ENCODE assay signal across 23 mouse cellular contexts in genomic region chr17:74331049-74331676, GRCm38 (mm10). TPM values are rescaled to one million over a fixed set of nuclear protein-coding genes. Genes with fewer than 3 reads are reported as not detected.
DNase-seq lines count a peak whose midpoint lies in the region; ATAC-seq and TF ChIP-seq lines count a peak whose summit lies in the region.
"Had no signal": no experiment of that assay in that cellular context is flagged by ENCODE, and none has a peak within 500 bp of the region (broad histone marks: within the 10 kb centered on the region; RNA-seq: fewer than 3 reads in every experiment).

No protein-coding gene starts in this region.

- H3K4me3 ChIP-seq in kidney, adult 2 months (ENCODE audit: insufficient read depth, low read depth, low read length): no peak overlapping the region
- no peak overlapping the region for H3K4me3 ChIP-seq in ES-Bruce4 (ENCODE audit: low read depth, low read length)
- no peak overlapping the region for H3K4me3 ChIP-seq in liver, embryonic 14.5 days (ENCODE audit: insufficient read depth in 1 of 2, low read depth in 2 of 2, low read length in 2 of 2)
- H3K4me3 ChIP-seq in forebrain, embryonic 10.5 days: no peak overlapping the region
- H3K4me3 ChIP-seq: embryonic facial prominence, embryonic 12.5 days; forebrain, embryonic 12.5 days; heart, adult 2 months; heart, embryonic 15.5 days; hindbrain, embryonic 13.5 days had no signal

- DNase-seq in adrenal gland, adult (ENCODE audit: inconsistent age in 2 of 2, low spot score in 1 of 2): peak; percentile 33 to 85
- no peak for DNase-seq in adrenal gland, postnatal 4 days (ENCODE audit: low spot score in 2 of 2)
- DNase-seq in kidney, adult 2 months: peak; percentile 25
- DNase-seq in kidney, adult 11 months: no peak
- no peak for DNase-seq in liver, embryonic 14.5 days (ENCODE audit: low read depth in 3 of 3, low spot score in 3 of 3)
- no peak for DNase-seq in right cerebral cortex, adult 18-20 months
- no peak for DNase-seq in forebrain, embryonic 10.5 days (ENCODE audit: extremely low spot score, low spot score)
- DNase-seq: B cell, adult 2 months; cerebellum, adult 11-12 months; cerebellum, adult 9-10 months; cerebellum, postnatal 25 days; gastrocnemius, postnatal 14 days; heart, adult 2 months; heart, postnatal 14 days had no signal

- peak; percentile 52 for ATAC-seq in liver, embryonic 14.5 days (ENCODE audit: insufficient read depth)
- ATAC-seq: CD4-positive, CD25-positive, alpha-beta regulatory T cell, adult 4 months; forebrain, embryonic 16.5 days; Patski had no signal

- no peak for TF ChIP-seq POLR2A in kidney, adult 2 months (IDR thresholded peaks at IDR 0.05; ENCODE audit: low read depth, low read length)
- no peak for TF ChIP-seq POLR2A in ES-Bruce4 (IDR thresholded peaks at IDR 0.05; ENCODE audit: insufficient read depth, low read length)

- H3K4me2 ChIP-seq in liver, embryonic 14.5 days (ENCODE audit: low read depth): no peak overlapping the region
- H3K4me2 ChIP-seq: embryonic facial prominence, embryonic 12.5 days; forebrain, embryonic 12.5 days; heart, embryonic 11.5 days; heart, embryonic 15.5 days; hindbrain, embryonic 13.5 days had no signal

- H3K4me1 ChIP-seq in kidney, adult 2 months (ENCODE audit: control insufficient read depth, insufficient read depth, low read length): no peaks in the 10 kb centered on the region
- peaks cover 1% of the 10 kb centered on the region for H3K4me1 ChIP-seq in ES-Bruce4 (ENCODE audit: control insufficient read depth, insufficient read depth, low read length)
- H3K4me1 ChIP-seq in liver, embryonic 14.5 days (replicated peaks; ENCODE audit: control insufficient read depth in 2 of 2, insufficient read depth in 2 of 2, low read length in 1 of 2): no peaks in the 10 kb centered on the region; a peak in 1 of 4 replicates
- H3K4me1 ChIP-seq in forebrain, embryonic 10.5 days: no peaks in the 10 kb centered on the region
- H3K4me1 ChIP-seq: embryonic facial prominence, embryonic 12.5 days; forebrain, embryonic 12.5 days; heart, embryonic 15.5 days; hindbrain, embryonic 13.5 days had no signal

- TF ChIP-seq EP300 in ES-Bruce4 (IDR thresholded peaks at IDR 0.05; ENCODE audit: insufficient read depth, low read depth, low read length): no peak
- no peak for TF ChIP-seq EP300 in liver, embryonic 14.5 days (IDR thresholded peaks at IDR 0.05; ENCODE audit: low read depth)

- 0 out of 2 replicates have a peak overlapping the region, but pooled peaks have one; percentile 23 for H3K9ac ChIP-seq in ES-Bruce4 (ENCODE audit: low read depth, poor library complexity, severe bottlenecking)
- H3K9ac ChIP-seq in liver, embryonic 14.5 days (replicated peaks): no peak overlapping the region
- H3K9ac ChIP-seq: embryonic facial prominence, embryonic 12.5 days; forebrain, embryonic 12.5 days; heart, embryonic 15.5 days; hindbrain, embryonic 13.5 days had no signal

- no peaks in the 10 kb centered on the region for H3K36me3 ChIP-seq in kidney, adult 2 months (ENCODE audit: control insufficient read depth, insufficient read depth, low read length)
- H3K36me3 ChIP-seq in ES-Bruce4 (ENCODE audit: control insufficient read depth, insufficient read depth, low read length, poor library complexity, severe bottlenecking): no peaks in the 10 kb centered on the region
- no peaks in the 10 kb centered on the region for H3K36me3 ChIP-seq in liver, embryonic 14.5 days (replicated peaks; ENCODE audit: control insufficient read depth, insufficient read depth, low read depth)
- no peaks in the 10 kb centered on the region for H3K36me3 ChIP-seq in forebrain, embryonic 10.5 days (replicated peaks)
- H3K36me3 ChIP-seq: embryonic facial prominence, embryonic 12.5 days; forebrain, embryonic 12.5 days; heart, embryonic 15.5 days; hindbrain, embryonic 13.5 days had no signal

- no peaks in the 10 kb centered on the region for H3K9me3 ChIP-seq in ES-Bruce4 (replicated peaks; ENCODE audit: control insufficient read depth, insufficient read depth, low read length, poor library complexity, severe bottlenecking)
- H3K9me3 ChIP-seq in liver, embryonic 14.5 days (ENCODE audit: control insufficient read depth, low read length): no peaks in the 10 kb centered on the region
- no peaks in the 10 kb centered on the region for H3K9me3 ChIP-seq in forebrain, embryonic 10.5 days
- H3K9me3 ChIP-seq: embryonic facial prominence, embryonic 12.5 days; forebrain, embryonic 12.5 days; heart, embryonic 15.5 days; hindbrain, embryonic 13.5 days had no signal

- 67% methylated on average over 9 of the region's 9 CpGs for WGBS in kidney, adult 2 months
- WGBS in liver, embryonic 14.5 days (ENCODE audit: insufficient replicate concordance): 60% methylated on average over 9 of the region's 9 CpGs
- 85% methylated on average over 9 of the region's 9 CpGs for WGBS in forebrain, embryonic 10.5 days

- TF ChIP-seq CTCF in kidney, adult 2 months (conservative IDR thresholded peaks at IDR 0.05; ENCODE audit: insufficient read depth, insufficient read length, low read depth, low read length): no peak
- TF ChIP-seq CTCF in ES-Bruce4 (IDR thresholded peaks at IDR 0.05; ENCODE audit: low read depth, low read length): no peak
- TF ChIP-seq CTCF in liver, embryonic 14.5 days (IDR thresholded peaks at IDR 0.05; ENCODE audit: low read depth): no peak

- H3K27ac ChIP-seq in kidney, adult 2 months (ENCODE audit: insufficient read depth, low read depth, low read length): no peak overlapping the region
- no peak overlapping the region for H3K27ac ChIP-seq in ES-Bruce4 (ENCODE audit: insufficient read depth, low read length)
- H3K27ac ChIP-seq in liver, embryonic 14.5 days: no peak overlapping the region
- H3K27ac ChIP-seq in forebrain, embryonic 10.5 days: no peak overlapping the region
- H3K27ac ChIP-seq: embryonic facial prominence, embryonic 12.5 days; forebrain, embryonic 12.5 days; heart, adult 2 months; heart, embryonic 15.5 days; hindbrain, embryonic 13.5 days had no signal

- no peaks in the 10 kb centered on the region for H3K27me3 ChIP-seq in kidney, adult 2 months (replicated peaks; ENCODE audit: control insufficient read depth, insufficient read depth, low read length)
- H3K27me3 ChIP-seq in ES-Bruce4 (ENCODE audit: control insufficient read depth, insufficient read depth, low read length, poor library complexity, severe bottlenecking): no peaks in the 10 kb centered on the region
- H3K27me3 ChIP-seq in liver, embryonic 14.5 days (ENCODE audit: control insufficient read depth, insufficient read depth, low read length): no peaks in the 10 kb centered on the region
- no peaks in the 10 kb centered on the region for H3K27me3 ChIP-seq in forebrain, embryonic 10.5 days (ENCODE audit: poor library complexity, severe bottlenecking)
- H3K27me3 ChIP-seq: embryonic facial prominence, embryonic 12.5 days; forebrain, embryonic 12.5 days; heart, embryonic 15.5 days; hindbrain, embryonic 13.5 days; Patski had no signal

RNA-seq across cellular contexts. Expression of gene Dpy30, which starts 7.4 kb away (rescaled TPM):
- 100 to 1,000 TPM; 105 to 107 TPM for total RNA-seq in adrenal gland, postnatal 4 days (2021)
- polyA plus RNA-seq in kidney, adult 2 months (2012; rRNA removed): 38.1 and 57.3 TPM in 2 replicates
- 244 and 257 TPM in 2 replicates for polyA plus RNA-seq in ES-Bruce4 (2011; ENCODE audit: insufficient read depth, insufficient read length, low read depth, missing spikeins)
- 71.4 and 104 TPM in 2 replicates for polyA plus RNA-seq in liver, embryonic 14.5 days (2012; rRNA removed)
- 145 and 149 TPM in 2 replicates for polyA plus RNA-seq in liver, embryonic 14.5 days (2014; fragmentation: Nextera tagmentation; extraction: Ambion mirVana)
- polyA plus RNA-seq in forebrain, embryonic 10.5 days (2016; fragmentation: Nextera tagmentation; extraction: Ambion mirVana): 303 TPM in 2 replicates

RNA-seq across cellular contexts. Expression of gene Spast, which starts 7.6 kb away (rescaled TPM):
- total RNA-seq in adrenal gland, postnatal 4 days (2021): 10 to 100 TPM; 38.2 to 39.0 TPM
- 3.5 and 4.2 TPM in 2 replicates for polyA plus RNA-seq in kidney, adult 2 months (2012; rRNA removed)
- 30.1 and 30.6 TPM in 2 replicates for polyA plus RNA-seq in ES-Bruce4 (2011; ENCODE audit: insufficient read depth, insufficient read length, low read depth, missing spikeins)
- polyA plus RNA-seq in liver, embryonic 14.5 days (2012; rRNA removed): 2.5 and 4.1 TPM in 2 replicates
- polyA plus RNA-seq in liver, embryonic 14.5 days (2014; fragmentation: Nextera tagmentation; extraction: Ambion mirVana): 5.4 and 6.8 TPM in 2 replicates
- polyA plus RNA-seq in forebrain, embryonic 10.5 days (2016; fragmentation: Nextera tagmentation; extraction: Ambion mirVana): 12.6 and 12.7 TPM in 2 replicates

RNA-seq across cellular contexts. Expression of gene Memo1, which starts 35.8 kb away (rescaled TPM):
- 10 to 100 TPM; 88.3 to 94.1 TPM for total RNA-seq in adrenal gland, postnatal 4 days (2021)
- polyA plus RNA-seq in kidney, adult 2 months (2012; rRNA removed): 38.7 and 43.1 TPM in 2 replicates
- polyA plus RNA-seq in ES-Bruce4 (2011; ENCODE audit: insufficient read depth, insufficient read length, low read depth, missing spikeins): 72.7 and 74.6 TPM in 2 replicates
- polyA plus RNA-seq in liver, embryonic 14.5 days (2012; rRNA removed): 24.4 and 38.8 TPM in 2 replicates
- polyA plus RNA-seq in liver, embryonic 14.5 days (2014; fragmentation: Nextera tagmentation; extraction: Ambion mirVana): 111 and 116 TPM in 2 replicates
- 89.7 and 95.9 TPM in 2 replicates for polyA plus RNA-seq in forebrain, embryonic 10.5 days (2016; fragmentation: Nextera tagmentation; extraction: Ambion mirVana)

Comparison
In these comparisons a context has a peak if more than half of its experiments do, and no peak if none do; other contexts are left out.
1. DNase-seq: peak in adrenal gland, adult (2 of 2) and kidney, adult 2 months (single experiment); none in adrenal gland, postnatal 4 days (0 of 2), kidney, adult 11 months (single experiment), liver, embryonic 14.5 days (0 of 3), right cerebral cortex, adult 18-20 months (single experiment) and forebrain, embryonic 10.5 days (single experiment).